Mouse (Mus musculus) granulocyte monocyte progenitor cell, adult 5-6 weeks (primary cell): ENCODE measurements at regions not wholly inside any gene's neighbourhood (a gene's known extent, or its start where the extent isn't known, plus 50 kb on each side); places are given as distances from the start of the nearest gene placed in this dataset.

ENCODE experiments used
- ATAC-seq: replicated peaks from 2 replicates; pipeline ENCODE4 v1.8.0; 2016; ENCODE audit warnings: mild to moderate bottlenecking, moderate TSS enrichment, inconsistent platforms; ENCODE audit not compliant: poor library complexity, severe bottlenecking

DNA sequence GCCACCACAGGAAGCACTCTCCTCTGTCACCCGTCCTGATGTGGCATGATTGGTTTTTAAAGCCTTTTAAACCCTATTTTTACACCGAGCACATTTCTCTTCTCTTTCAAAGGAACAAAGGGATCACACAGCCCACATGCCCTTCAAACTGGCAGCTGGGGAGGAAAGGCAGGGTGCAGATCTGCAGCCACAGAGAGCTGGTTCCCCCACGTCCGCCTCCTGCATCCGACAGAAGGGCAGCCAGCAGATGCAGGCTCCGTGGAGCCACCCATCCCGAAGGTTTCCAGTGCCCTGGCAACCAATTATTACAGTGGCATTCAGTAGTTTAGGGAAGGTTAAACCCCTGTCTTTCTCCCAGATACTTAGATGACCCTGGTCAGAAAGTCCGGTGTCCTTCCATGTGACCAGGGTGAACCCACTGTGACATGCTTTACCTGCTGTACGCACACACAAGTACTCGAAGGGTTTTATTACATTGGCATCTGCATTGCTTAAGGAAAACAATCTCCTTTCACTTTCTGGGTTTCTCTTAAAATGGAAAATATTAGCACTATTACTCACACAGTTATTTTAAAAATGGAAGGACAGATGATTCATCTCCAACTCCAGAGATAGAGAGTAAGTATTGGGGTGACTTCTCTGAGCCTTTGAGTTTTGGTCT, 156.7 kb upstream of the Ubl3 start:
- no peak for ATAC-seq

DNA sequence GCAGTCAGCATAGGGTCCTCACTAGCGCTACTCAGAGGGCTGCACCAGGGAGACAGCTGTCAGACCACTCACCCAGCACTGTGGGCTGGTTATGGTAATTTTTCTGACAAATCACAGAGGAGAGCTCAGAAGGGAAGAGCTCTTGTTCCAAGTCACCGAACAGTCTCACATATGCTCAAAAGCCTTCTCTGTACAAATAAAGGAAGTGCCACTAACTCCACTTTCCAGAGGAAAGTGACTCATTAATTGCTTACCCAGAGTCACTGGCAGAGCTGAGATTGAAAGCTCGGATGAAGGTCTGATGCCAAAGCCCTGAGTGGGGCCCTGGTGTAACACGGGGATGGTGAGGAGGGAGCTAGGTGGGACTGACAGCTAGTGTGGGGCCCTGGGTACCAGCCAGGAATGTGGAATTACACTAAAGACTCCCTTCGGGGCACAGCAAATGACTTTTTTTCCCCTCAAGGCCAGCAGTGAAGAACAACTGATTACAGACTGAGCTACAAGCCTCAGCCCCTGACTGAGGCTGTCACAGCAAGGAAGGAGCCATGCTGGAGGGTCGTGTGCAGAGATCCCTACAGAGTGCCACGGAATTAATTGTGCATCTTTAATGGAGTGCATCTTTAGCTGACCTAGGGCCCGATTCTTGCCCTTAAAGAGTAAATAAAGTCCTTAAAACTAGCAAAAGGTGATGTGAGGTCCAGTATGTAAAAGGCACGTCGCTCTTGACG, 155.6 kb upstream of the Ubl3 start:
- peak; percentile 90 for ATAC-seq

GRCm38 (mm10) chr5:148707335-148707734, 154.7 kb upstream of the Ubl3 start:
- ATAC-seq, result no peak

DNA sequence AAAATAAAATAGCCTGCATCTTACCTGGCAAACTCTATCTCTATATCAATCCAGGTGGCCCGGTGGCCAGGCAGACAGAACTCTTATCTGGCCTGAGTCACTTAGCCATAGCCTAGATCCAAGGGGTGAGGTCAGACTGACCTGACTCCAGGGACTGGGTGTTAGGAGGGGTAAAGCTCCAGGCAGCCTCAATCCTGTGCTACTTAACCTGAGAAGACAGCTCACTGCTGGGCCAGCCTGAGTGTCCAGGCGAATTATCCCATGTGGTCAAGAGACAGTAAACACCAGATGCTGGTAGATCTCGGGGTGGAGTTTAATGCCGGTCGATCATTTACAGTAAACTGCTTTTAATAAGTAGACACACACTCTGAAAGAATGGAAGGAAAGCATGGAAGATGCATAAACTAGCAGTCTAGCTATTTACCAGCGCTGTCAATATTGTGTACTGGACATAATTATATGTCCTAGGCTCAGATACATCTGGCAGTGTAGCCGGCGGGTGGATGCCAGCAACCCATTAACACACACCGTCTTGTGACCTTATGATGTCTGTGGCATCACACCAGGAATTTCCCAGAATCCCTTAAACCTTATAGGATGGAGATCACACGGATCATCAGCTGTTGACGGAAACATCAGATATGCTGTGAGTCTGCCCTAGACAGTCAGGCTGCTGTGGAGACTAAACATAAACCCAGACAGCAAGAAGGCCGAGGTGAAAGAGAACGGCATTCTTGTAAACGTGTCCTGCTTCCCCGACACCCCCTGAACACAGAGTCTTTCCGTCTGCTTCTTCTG, 153.9 kb upstream of the Ubl3 start:
- ATAC-seq, result no peak

DNA sequence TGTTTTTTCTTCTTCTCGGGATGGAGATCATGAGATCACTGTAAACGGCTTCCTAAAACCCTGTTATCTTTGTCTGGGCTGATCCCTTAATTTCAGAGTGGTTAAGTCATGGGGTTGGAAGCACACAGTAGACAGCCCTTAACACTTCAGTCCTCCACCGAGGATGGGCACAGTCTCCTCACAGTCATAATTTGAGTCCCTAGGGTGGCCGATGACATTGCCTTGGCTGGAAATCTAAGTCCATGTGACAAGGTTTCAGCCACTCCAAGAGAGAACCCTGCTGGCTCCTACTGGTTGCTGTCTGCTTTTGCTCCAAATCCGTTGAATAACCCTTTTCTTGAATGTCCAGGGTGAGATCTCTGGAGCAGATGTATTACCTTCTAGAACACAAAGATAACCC, 152.2 kb upstream of the Ubl3 start:
- no peak for ATAC-seq

GRCm38 (mm10) chr5:148701859-148702258, 149.3 kb upstream of the Ubl3 start:
- peak; percentile 66 for ATAC-seq

GRCm38 (mm10) chr5:148701001-148701400, 148.4 kb upstream of the Ubl3 start:
- ATAC-seq, result no peak

- peak; percentile 81 for ATAC-seq
These were observed 147.7 kb upstream of the Ubl3 start for GRCm38 (mm10) chr5:148700240-148700639.

- ATAC-seq, result no peak
These were observed 145.2 kb upstream of the Ubl3 start for GRCm38 (mm10) chr5:148697631-148698368.

DNA sequence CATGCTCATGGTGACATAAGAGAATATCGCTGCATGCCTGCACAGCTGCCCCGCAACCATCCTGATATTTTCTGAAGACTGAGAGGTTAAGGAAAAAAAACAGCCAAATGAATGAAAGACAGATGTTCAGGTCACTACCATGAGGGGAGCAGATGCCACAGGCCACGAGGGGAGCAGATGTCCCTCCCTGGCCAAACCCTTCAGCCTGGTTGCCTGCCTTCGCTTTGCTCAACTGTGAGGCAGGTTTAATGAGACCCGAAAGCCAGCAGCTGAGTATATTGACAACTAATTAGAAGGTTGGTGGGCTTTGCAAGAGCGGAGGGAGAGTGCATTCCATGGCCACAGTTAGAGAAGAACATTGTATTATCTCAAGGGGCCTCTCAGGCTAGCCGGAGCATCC, 141.8 kb upstream of the Ubl3 start:
- no peak for ATAC-seq

DNA sequence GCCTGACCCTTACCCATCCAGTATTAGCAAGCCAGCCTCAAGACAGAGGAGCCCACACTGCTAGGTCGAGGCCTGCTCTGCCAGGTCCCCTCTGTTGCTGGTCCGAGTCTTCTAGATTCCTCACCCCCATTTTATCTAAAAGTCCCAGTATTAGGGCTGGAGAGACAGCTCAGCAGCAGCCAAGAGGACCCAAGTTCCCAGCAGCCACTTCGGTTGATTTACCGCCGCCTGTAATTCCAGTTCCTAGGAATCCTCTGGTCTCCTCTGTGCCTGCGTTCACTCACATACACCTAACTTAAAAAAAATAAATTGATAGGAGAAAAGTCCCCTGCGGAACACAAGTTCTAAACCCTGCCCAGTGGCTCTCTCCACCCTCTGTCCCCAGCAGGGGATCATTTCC, 138.9 kb upstream of the Ubl3 start:
- ATAC-seq, result no peak

GRCm38 (mm10) chr5:148690823-148691197, 138.2 kb upstream of the Ubl3 start:
- ATAC-seq, result no peak

GRCm38 (mm10) chr5:148690158-148690822, 137.7 kb upstream of the Ubl3 start:
- ATAC-seq, result no peak

GRCm38 (mm10) chr5:148689297-148689696, 136.7 kb upstream of the Ubl3 start:
- no peak for ATAC-seq

- peak; percentile 56 for ATAC-seq
These were observed 135.9 kb upstream of the Ubl3 start for GRCm38 (mm10) chr5:148688501-148688900.

DNA sequence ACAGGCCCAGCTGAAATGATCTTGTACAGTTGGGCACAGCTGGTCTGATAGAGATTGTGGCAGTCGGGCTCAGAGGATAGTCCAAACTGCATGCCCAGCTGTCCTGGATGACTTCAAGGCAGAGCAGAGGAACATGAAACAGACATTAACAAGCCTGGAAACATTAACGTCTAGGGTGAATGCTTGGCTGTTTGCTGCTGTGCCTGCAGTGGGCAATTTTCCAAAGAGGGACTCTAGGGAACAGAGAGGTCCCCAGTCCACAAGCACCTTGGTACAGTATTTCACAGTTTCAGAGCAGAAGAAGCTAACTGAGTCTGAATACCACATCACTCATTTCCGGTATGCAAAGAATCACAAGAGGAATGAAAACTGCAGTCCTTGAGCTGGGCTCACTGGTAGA, 135.2 kb upstream of the Ubl3 start:
- ATAC-seq, result no peak

GRCm38 (mm10) chr5:148684216-148684615, 131.6 kb upstream of the Ubl3 start:
- ATAC-seq, result no peak

DNA sequence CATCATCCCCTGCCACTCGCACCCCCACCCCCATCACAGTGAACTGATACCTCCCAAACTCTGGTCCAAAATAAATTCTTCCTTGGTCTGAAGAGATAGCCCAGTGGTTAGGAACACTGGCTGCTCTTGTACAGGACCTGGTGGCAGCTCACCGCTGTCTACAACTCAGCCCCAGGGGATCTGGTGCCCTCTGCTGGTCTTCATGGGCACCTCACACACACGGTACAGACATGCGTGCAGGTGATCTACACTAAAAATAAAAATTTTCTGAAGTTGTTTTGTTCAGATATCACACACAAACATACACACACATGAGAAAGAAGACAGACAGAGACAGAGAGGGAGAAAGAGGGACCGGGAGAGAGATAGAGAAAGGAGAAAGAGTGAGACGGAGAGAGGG, 130.0 kb upstream of the Ubl3 start:
- no peak for ATAC-seq

DNA sequence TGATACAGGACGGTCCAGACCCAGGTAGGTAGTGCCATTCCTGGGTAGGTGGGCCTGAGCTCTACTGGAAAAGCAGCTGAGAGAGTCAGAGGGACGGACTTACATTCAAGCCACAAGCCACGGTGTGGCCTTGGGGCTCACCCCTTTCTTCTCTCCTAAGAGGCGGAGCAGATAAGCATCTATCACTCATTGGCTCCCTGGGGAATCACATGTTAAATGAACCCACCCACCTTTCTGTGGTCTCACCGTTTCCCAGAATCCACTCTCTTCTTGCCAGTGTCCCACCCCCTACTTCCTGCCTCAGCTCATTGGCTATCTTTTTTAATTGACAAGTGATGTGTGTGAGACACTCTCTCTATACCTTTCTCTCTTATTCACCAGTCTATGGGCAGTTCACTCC, 127.8 kb upstream of the Ubl3 start:
- ATAC-seq, result no peak

GRCm38 (mm10) chr5:148679586-148679985, 127.0 kb upstream of the Ubl3 start:
- ATAC-seq, result no peak; the same call in none of the 2 replicates
